Mouse (Mus musculus): ENCODE results near the gene AI854703. TPM values are rescaled to one million over a fixed set of nuclear protein-coding genes. Genes with fewer than 3 reads are reported as not detected.
A peak's percentile ranks its signal among the peaks of the same experiment; 100 is the strongest.

AI854703 gene
- polyA plus RNA-seq, 1 experiment, result 1.3 TPM

GRCm38 (mm10) chr6:48629661-48630034 is 3.1 kb downstream of the AI854703 start:
- DNase-seq, result no peak
- Histone ChIP-seq H3K4me1 (ENCODE audit: control insufficient read depth, insufficient read depth, low read length) (no peaks in the 10 kb centered on the region), H3K4me3 (replicated peaks; ENCODE audit: extremely low read depth, low read depth, low read length) (peak overlapping the region; percentile 40)
- WGBS, result 19% methylated on average over 13 of the region's 13 CpGs
- TF ChIP-seq CTCF (IDR thresholded peaks at IDR 0.05; ENCODE audit: insufficient read depth, low read length) (no peak), POLR2A (IDR thresholded peaks at IDR 0.05; ENCODE audit: borderline replicate concordance, extremely low read depth, low read depth, low read length) (no peak)

- WGBS, result 84% methylated on average over 8 of the region's 8 CpGs
- TF ChIP-seq POLR2A (IDR thresholded peaks at IDR 0.05; ENCODE audit: borderline replicate concordance, extremely low read depth, low read depth, low read length) (no peak), CTCF (IDR thresholded peaks at IDR 0.05; ENCODE audit: insufficient read depth, low read length) (no peak)
- DNase-seq, result no peak
- no peak overlapping the region for H3K4me3 ChIP-seq (replicated peaks; ENCODE audit: extremely low read depth, low read depth, low read length)
- no peaks in the 10 kb centered on the region for H3K4me1 ChIP-seq (ENCODE audit: control insufficient read depth, insufficient read depth, low read length)
Measured at GRCm38 (mm10) chr6:48630831-48631230, 4.3 kb downstream of the AI854703 start.

DNA sequence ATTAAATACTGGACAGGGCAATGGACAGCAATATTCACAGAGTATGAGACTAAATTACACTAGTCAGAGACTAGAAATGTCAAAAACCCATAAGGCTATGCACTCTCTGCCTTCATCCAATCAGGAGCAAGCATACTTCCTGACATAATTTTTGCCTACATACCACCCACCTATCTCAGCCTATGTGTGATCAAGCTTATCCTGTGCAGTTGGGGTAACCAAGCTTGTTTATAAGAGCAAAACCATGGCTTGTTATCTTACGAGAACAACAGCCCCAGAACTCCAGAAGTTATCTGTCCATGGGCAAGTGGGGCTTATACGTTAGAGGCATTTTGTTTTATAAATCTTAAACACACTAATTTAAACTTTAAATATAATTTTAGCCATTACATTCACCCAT is 8.5 kb downstream of the AI854703 start:
- DNase-seq, result no peak
- Histone ChIP-seq H3K4me3 (replicated peaks; ENCODE audit: extremely low read depth, low read depth, low read length) (no peak overlapping the region), H3K4me1 (ENCODE audit: control insufficient read depth, insufficient read depth, low read length) (no peaks in the 10 kb centered on the region)
- WGBS, result 80% methylated on average over 2 of the region's 2 CpGs
- TF ChIP-seq POLR2A (IDR thresholded peaks at IDR 0.05; ENCODE audit: borderline replicate concordance, extremely low read depth, low read depth, low read length), result no peak
- no peak for TF ChIP-seq CTCF (IDR thresholded peaks at IDR 0.05; ENCODE audit: insufficient read depth, low read length)

- TF ChIP-seq CTCF (IDR thresholded peaks at IDR 0.05; ENCODE audit: insufficient read depth, low read length) (no peak), POLR2A (IDR thresholded peaks at IDR 0.05; ENCODE audit: borderline replicate concordance, extremely low read depth, low read depth, low read length) (no peak)
- 77% methylated on average over 6 of the region's 6 CpGs for WGBS
- Histone ChIP-seq H3K4me1 (ENCODE audit: control insufficient read depth, insufficient read depth, low read length) (no peaks in the 10 kb centered on the region), H3K4me3 (replicated peaks; ENCODE audit: extremely low read depth, low read depth, low read length) (no peak overlapping the region)
- no peak for DNase-seq
Measured at GRCm38 (mm10) chr6:48636515-48636914, 10.0 kb downstream of the AI854703 start.

DNA sequence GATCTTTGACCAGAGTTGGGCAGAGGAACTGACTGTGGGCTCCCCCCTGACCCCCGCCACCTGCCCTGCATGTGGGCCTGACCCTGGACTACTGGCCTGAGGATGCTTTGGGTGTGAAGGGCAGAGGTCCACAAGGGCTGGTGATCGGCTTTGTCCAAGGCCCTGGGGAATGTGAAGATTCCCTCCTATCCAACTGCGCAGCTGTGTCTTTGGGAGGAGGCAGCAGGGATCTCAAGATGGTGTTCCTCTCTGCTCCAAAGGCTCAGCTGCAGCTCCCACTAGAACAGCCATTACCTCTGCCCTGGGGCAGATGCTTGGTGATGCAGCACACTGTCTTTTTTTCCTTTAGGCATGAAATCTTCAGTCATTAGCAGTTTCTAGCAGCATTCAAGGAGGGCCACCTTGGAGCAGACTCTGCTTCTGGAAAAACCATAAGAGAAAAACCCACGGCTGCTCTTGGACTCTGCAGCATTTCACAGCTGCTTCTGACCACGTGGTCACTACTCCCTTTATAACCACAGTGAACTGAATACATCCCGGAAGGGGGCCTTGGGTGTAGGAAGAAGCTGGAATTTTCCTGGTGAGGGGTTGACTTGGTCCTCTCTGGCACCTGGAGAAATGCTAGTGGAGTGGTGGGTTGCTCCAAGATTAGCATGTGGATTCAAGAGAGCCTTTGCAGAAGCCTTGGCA is 11.4 kb downstream of the AI854703 start:
- no peak for DNase-seq
- 70% methylated on average over 6 of the region's 6 CpGs for WGBS
- no peak for TF ChIP-seq CTCF (IDR thresholded peaks at IDR 0.05; ENCODE audit: insufficient read depth, low read length)
- TF ChIP-seq POLR2A (IDR thresholded peaks at IDR 0.05; ENCODE audit: borderline replicate concordance, extremely low read depth, low read depth, low read length), result no peak
- H3K4me1 ChIP-seq (ENCODE audit: control insufficient read depth, insufficient read depth, low read length), result no peaks in the 10 kb centered on the region
- no peak overlapping the region for H3K4me3 ChIP-seq (replicated peaks; ENCODE audit: extremely low read depth, low read depth, low read length)

DNA sequence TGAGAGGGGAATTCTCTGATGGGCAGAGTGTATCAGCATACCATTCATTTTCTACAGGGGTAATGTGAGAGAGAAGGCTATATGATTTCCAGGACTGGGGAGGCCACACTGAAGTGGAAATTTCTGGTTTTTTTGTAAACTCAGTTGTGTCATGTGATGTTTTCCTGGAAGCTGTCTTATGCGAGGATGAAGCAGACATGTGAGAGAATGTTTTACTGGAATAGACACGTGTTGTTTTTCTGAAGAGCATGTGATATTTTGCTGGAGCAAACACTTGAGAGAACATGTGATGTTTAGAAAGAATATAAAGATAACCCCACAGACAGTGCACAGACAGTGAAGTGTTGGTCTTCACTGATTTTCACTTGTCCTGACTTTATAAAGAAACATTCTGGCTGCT is 12.0 kb downstream of the AI854703 start:
- H3K4me3 ChIP-seq (replicated peaks; ENCODE audit: extremely low read depth, low read depth, low read length), result no peak overlapping the region
- no peak for TF ChIP-seq POLR2A (IDR thresholded peaks at IDR 0.05; ENCODE audit: borderline replicate concordance, extremely low read depth, low read depth, low read length)
- TF ChIP-seq CTCF (IDR thresholded peaks at IDR 0.05; ENCODE audit: insufficient read depth, low read length), result no peak
- 61% methylated on average over 2 of the region's 2 CpGs for WGBS
- no peak for DNase-seq
- no peaks in the 10 kb centered on the region for H3K4me1 ChIP-seq (ENCODE audit: control insufficient read depth, insufficient read depth, low read length)

DNA sequence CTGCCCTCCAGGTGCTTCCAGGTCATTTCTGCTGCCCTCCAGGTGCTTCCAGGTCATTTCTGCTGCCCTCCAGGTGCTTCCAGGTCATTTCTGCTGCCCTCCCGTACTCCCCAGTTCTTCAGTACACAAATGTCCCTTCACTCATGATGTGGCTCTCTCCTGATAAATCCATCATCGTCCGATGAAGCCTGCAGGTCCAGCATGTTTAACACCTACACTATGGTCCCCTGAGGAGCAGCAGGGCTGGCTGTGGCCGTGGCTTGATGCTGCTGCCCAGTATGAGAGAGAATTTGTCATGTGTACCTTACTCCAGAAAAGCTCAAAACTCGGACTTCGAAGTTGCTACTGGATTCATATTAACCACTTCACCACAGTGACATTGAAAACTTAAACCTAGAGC is 14.8 kb downstream of the AI854703 start:
- no peak for TF ChIP-seq CTCF (IDR thresholded peaks at IDR 0.05; ENCODE audit: insufficient read depth, low read length)
- no peak for TF ChIP-seq POLR2A (IDR thresholded peaks at IDR 0.05; ENCODE audit: borderline replicate concordance, extremely low read depth, low read depth, low read length)
- 71% methylated on average over 6 of the region's 6 CpGs for WGBS
- Histone ChIP-seq H3K4me3 (replicated peaks; ENCODE audit: extremely low read depth, low read depth, low read length) (no peak overlapping the region), H3K4me1 (ENCODE audit: control insufficient read depth, insufficient read depth, low read length) (no peaks in the 10 kb centered on the region)
- DNase-seq, result no peak

DNA sequence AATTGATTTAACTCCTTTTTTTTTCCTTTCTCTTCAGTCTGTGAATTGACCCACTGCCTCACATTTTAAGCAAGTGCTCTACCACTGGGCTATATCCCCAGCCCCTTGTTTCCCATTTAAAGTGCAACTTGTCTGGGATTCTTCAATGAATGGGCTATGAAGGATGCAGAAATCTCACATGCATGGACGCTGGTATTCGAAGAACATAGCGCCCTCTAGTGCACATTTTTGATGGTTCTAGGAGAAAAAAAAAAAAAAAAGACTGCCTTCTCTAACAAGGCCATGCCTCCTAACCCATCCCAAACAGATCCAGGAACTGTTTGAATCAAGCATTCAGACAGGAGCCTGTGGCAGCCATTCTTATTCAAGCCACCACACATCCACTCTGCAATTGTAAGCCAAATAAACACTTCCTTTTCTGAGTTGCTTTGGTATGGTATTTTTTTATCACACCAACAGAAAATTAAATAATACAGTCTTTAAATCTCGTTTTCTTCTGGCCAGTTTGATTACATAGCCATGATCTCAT is 16.3 kb downstream of the AI854703 start:
- 19% methylated on average over 4 of the region's 4 CpGs for WGBS
- Histone ChIP-seq H3K4me3 (replicated peaks; ENCODE audit: extremely low read depth, low read depth, low read length) (no peak overlapping the region), H3K4me1 (ENCODE audit: control insufficient read depth, insufficient read depth, low read length) (no peaks in the 10 kb centered on the region)
- DNase-seq, result no peak
- TF ChIP-seq CTCF (IDR thresholded peaks at IDR 0.05; ENCODE audit: insufficient read depth, low read length), result peak; percentile 27; the same call in 1 of the 2 replicates
- TF ChIP-seq POLR2A (IDR thresholded peaks at IDR 0.05; ENCODE audit: borderline replicate concordance, extremely low read depth, low read depth, low read length), result no peak

DNA sequence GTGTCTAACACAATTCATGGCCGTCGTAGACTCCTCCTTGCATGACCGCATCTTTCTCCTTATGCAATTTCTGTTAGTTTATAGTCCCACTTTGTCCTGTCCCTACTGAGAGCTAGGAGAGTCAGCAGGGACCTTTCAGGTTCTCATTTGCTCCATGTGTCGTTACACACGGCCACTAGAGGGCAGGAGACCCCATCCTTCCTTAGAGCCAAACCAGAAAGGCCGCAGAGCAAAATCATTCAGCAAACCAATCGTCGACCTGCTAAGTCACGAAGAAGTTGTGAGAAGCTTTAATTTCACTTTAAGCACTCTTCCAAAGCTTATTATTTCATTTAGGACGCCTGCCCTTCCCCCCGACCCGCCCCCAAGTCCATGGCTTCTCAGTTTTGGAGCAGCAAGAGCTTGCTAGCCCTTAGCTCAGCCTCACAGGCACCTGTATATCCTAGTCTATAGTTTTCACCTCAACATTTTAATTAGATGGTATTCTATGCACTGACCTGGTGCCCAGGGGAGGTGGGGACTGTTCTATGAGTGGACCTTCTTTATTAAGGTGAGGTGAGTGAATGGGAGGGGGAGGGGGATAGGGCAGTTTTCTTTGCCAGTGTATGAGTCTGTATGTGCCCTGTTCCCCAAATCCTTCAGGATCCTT is 19.2 kb downstream of the AI854703 start:
- no peak overlapping the region for H3K4me3 ChIP-seq (replicated peaks; ENCODE audit: extremely low read depth, low read depth, low read length)
- WGBS, result 6% methylated on average over 12 of the region's 12 CpGs
- H3K4me1 ChIP-seq (ENCODE audit: control insufficient read depth, insufficient read depth, low read length), result no peaks in the 10 kb centered on the region
- TF ChIP-seq POLR2A (IDR thresholded peaks at IDR 0.05; ENCODE audit: borderline replicate concordance, extremely low read depth, low read depth, low read length) (no peak), CTCF (IDR thresholded peaks at IDR 0.05; ENCODE audit: insufficient read depth, low read length) (peak; percentile 92)
- peak; percentile 66 for DNase-seq

DNA sequence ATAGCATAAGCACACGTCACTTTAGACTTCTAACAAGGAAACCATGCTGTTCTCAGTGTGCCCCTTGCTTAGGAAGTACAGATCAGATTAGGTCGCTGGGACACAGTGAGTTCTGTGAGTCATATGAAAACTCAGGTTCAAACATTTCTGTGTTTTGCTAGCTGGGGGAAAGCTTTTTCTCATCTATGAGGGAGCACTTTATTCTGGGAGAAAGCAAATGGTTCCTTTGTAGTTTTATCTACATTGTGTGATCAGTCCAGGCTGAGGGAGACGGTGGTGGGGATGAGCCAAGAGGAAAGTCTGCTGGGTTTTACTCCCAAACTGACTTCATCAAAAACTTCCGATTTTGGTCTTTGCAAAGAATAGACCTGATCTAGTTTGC is 19.7 kb downstream of the AI854703 start:
- WGBS, result 78% methylated on average over 4 of the region's 4 CpGs
- Histone ChIP-seq H3K4me1 (ENCODE audit: control insufficient read depth, insufficient read depth, low read length) (no peaks in the 10 kb centered on the region), H3K4me3 (replicated peaks; ENCODE audit: extremely low read depth, low read depth, low read length) (no peak overlapping the region)
- no peak for DNase-seq
- TF ChIP-seq POLR2A (IDR thresholded peaks at IDR 0.05; ENCODE audit: borderline replicate concordance, extremely low read depth, low read depth, low read length) (no peak), CTCF (IDR thresholded peaks at IDR 0.05; ENCODE audit: insufficient read depth, low read length) (no peak)
